Mouse (Mus musculus) urinary bladder, postnatal 36 days (tissue): ENCODE measurements around the gene Hs6st3.
A peak's percentile ranks its signal among the peaks of the same experiment; 100 is the strongest.
"Not testable (repeated sequence)": the region's sequence is repeated elsewhere in the genome, so short reads cannot be mapped to it uniquely, and the experiment has no call there.

Experiments used
- DNase-seq, 2 experiments: peaks; one replicate each; pipeline ENCODE4 v3.0.0; 2022; ENCODE audit warnings: low spot score in 2 of 2, mixed read lengths in 1 of 2

The Hs6st3 gene

GRCm38 (mm10) chr14:119451594-119451993, 313.5 kb downstream of the Hs6st3 start:
- no peak for DNase-seq

GRCm38 (mm10) chr14:119452382-119452781, 314.2 kb downstream of the Hs6st3 start:
- no peak for DNase-seq

- DNase-seq: no peak
These were observed 314.7 kb downstream of the Hs6st3 start for GRCm38 (mm10) chr14:119452797-119453196.

GRCm38 (mm10) chr14:119464308-119464707, 326.2 kb downstream of the Hs6st3 start:
- DNase-seq: no peak

- no peak for DNase-seq
These were observed 326.7 kb downstream of the Hs6st3 start for GRCm38 (mm10) chr14:119464883-119465282.

- DNase-seq: no peak
These were observed 328.9 kb downstream of the Hs6st3 start for GRCm38 (mm10) chr14:119466899-119467588.

GRCm38 (mm10) chr14:119476582-119476981, 338.4 kb downstream of the Hs6st3 start:
- DNase-seq: no peak

- DNase-seq: no peak
These were observed 339.7 kb downstream of the Hs6st3 start for GRCm38 (mm10) chr14:119477836-119478235.

- DNase-seq: no peak
These were observed 351.0 kb downstream of the Hs6st3 start for GRCm38 (mm10) chr14:119488978-119489703.

- no peak for DNase-seq
These were observed 382.5 kb downstream of the Hs6st3 start for GRCm38 (mm10) chr14:119520632-119521031.

GRCm38 (mm10) chr14:119521056-119521455, 382.9 kb downstream of the Hs6st3 start:
- DNase-seq: no peak

- DNase-seq: no peak
These were observed 394.9 kb downstream of the Hs6st3 start for GRCm38 (mm10) chr14:119532889-119533546.

- DNase-seq: no peak
These were observed 402.4 kb downstream of the Hs6st3 start for GRCm38 (mm10) chr14:119540505-119540904.

GRCm38 (mm10) chr14:119544596-119544995, 406.5 kb downstream of the Hs6st3 start:
- DNase-seq: no peak

GRCm38 (mm10) chr14:119558356-119558755, 420.2 kb downstream of the Hs6st3 start:
- DNase-seq: no peak

- DNase-seq: no peak
These were observed 443.9 kb downstream of the Hs6st3 start for GRCm38 (mm10) chr14:119582039-119582508.

GRCm38 (mm10) chr14:119585069-119585468, 446.9 kb downstream of the Hs6st3 start:
- no peak for DNase-seq

- DNase-seq: not testable (repeated sequence)
These were observed 449.2 kb downstream of the Hs6st3 start for GRCm38 (mm10) chr14:119587365-119587764.

GRCm38 (mm10) chr14:119604327-119604726, 466.2 kb downstream of the Hs6st3 start:
- peak; percentile 27 to 52 for DNase-seq

GRCm38 (mm10) chr14:119612793-119613192, 474.7 kb downstream of the Hs6st3 start:
- DNase-seq: no peak

GRCm38 (mm10) chr14:119629127-119629526, 491.0 kb downstream of the Hs6st3 start:
- DNase-seq: no peak

GRCm38 (mm10) chr14:119633090-119633489, 494.9 kb downstream of the Hs6st3 start:
- DNase-seq: no peak
